Mouse (Mus musculus): ENCODE data around the gene Dap3.
"Not testable (repeated sequence)": the region's sequence is repeated elsewhere in the genome, so short reads cannot be mapped to it uniquely, and the experiment has no call there.

Dap3 gene

DNA sequence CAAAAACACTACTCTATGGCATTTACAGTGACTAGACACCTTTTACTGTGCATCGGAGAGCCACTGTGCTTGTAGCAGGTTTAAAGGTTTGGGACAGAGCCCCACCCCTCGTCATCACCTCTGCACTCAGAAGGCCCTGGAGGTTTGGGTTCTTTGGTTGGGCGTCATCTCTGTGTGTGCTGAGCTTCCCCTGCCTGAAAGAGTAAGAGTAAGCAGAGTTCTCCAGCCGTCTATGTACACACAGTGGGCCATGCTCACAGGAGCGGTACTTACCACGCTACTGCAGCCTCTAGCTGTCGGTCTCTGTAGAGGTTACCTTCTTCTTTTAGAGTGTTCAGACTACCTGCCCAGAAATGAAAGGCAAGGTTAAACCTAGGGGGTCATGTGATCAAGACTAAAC lies 38.4 kb downstream of the Dap3 start:
- DNase-seq = no peak

DNA sequence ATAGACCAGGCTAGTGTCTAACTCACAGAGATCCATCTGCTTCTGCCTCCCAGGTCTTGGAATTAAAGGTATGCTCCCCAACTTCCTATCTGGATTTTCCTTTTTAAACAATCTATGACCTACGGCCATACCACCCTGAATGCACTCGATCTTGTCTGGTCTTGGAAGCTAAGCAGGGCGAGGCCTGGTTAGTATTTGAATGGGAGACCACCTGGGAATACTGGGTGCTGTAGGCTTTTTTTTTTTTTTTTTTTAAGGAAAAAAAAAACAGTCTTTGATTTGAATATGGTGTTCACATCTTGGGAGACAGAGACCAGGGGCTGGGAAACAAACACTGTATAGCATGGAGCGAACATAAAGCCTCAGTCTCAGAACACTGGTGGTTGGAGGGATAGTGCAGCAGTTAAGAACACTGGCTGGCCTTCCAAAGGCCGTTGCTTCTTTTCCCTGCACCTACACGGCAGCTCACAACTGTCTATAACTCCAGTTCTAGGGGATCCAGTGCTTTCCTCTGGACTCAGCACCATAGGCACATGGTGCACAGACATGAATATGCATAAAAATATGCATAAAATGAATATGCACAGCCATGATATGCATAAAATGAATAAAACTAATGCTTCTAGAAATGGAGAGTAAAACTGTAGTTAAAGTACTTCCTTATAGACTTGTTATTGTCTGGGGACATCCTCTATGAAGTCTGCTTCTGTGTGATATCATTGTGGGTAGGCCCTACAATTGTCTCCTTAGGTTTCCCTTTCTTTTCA lies 44.4 kb downstream of the Dap3 start:
- no peak for DNase-seq

DNA sequence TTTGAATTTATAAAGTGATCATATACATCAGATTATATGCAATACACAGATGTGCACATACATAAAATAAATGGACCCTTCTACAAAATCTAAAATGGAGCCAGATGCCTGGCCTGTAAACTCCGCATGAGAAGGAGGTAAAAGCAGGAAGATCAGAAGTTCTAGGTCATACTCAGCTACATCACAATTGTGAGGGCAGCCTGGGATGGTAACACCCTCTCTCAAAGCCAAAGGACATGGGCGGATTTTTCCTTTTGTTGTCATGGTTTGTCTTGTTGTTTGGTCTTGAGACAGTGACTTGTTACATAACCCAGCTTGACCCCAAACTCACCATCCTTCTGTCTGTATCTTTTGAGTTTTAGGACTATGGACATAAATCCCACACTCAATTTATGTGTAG lies 45.2 kb downstream of the Dap3 start:
- DNase-seq = no peak

- no peak for DNase-seq
Measured at GRCm38 (mm10) chr3:88905209-88905608, 45.8 kb downstream of the Dap3 start.

DNA sequence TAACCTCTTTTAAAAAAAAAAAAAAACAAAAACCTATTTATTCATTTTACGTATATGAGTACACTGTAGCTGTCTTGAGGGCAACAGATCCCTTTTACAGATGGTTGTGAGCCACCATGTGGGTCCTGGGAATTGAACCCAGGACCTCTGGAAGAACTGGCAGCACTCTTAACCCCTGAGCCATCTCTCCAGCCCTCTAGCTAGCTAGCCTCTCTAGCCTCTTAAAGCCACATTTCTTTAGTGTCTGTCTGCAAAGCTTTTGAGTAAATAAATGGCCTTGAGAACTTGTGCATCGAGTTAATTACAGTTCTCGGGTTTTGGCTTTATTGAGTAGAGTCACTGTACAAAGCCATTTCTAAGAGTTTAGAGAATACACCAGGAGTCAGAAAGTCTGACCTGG lies 46.2 kb downstream of the Dap3 start:
- no peak for DNase-seq

- DNase-seq = not testable (repeated sequence)
Measured at GRCm38 (mm10) chr3:88893011-88893410, 58.0 kb downstream of the Dap3 start.

- not testable (repeated sequence) for DNase-seq
Measured at GRCm38 (mm10) chr3:88882536-88882935, 68.4 kb downstream of the Dap3 start.
